Mouse (Mus musculus) G1E (cell line): ENCODE results near the gene Rgs14. TPM values are rescaled to one million over a fixed set of nuclear protein-coding genes. Genes with fewer than 3 reads are reported as not detected.

Experiments used
- ATAC-seq: 2 replicates; pipeline ENCODE4 v1.8.0; 2016; ENCODE audit warnings: mild to moderate bottlenecking; ENCODE audit not compliant: insufficient number of reproducible peaks, poor library complexity, low FRiP score, severe bottlenecking; ENCODE audit errors: extremely low read depth
- DNase-seq: peaks from one replicate; pipeline ENCODE4 v3.0.0; 2012; ENCODE audit warnings: low spot score
- H3K27me3 ChIP-seq: 2 replicates; pipeline ENCODE4 v1.6.1; 2012; ENCODE audit warnings: mild to moderate bottlenecking, low read length, inconsistent platforms; ENCODE audit not compliant: insufficient read depth
- H3K36me3 ChIP-seq: replicated peaks from 2 replicates; pipeline ENCODE3; 2012; ENCODE audit warnings: mild to moderate bottlenecking, inconsistent platforms
- H3K4me1 ChIP-seq: 2 replicates; pipeline ENCODE4 v1.6.1; 2012; ENCODE audit warnings: low read depth, low read length, inconsistent platforms, mixed read lengths; ENCODE audit not compliant: insufficient read depth
- H3K4me3 ChIP-seq: 2 replicates; pipeline ENCODE4 v1.5.1; 2012; ENCODE audit warnings: low read depth, mild to moderate bottlenecking, inconsistent platforms, low read length, moderate library complexity, mixed read lengths
- H3K9me3 ChIP-seq: replicated peaks from 2 replicates; pipeline ENCODE4 v1.6.1; 2012; ENCODE audit warnings: inconsistent platforms
- CTCF ChIP-seq: IDR thresholded peaks from 2 replicates; pipeline ENCODE4 v1.5.1; 2012; ENCODE audit warnings: low read depth, low read length, inconsistent platforms, mixed read lengths
- GATA1 ChIP-seq: IDR thresholded peaks from 2 replicates; pipeline ENCODE4 v1.6.1; 2012; ENCODE audit warnings: borderline replicate concordance, low read length, inconsistent platforms, mixed read lengths
- GATA2 ChIP-seq: IDR thresholded peaks from 2 replicates; pipeline ENCODE4 v1.6.1; 2012; ENCODE audit warnings: low read depth, low read length, inconsistent platforms, borderline replicate concordance
- POLR2AphosphoS5 ChIP-seq: IDR thresholded peaks from 2 replicates; pipeline ENCODE4 v1.6.1; 2012; ENCODE audit warnings: low read depth, low read length, inconsistent platforms; ENCODE audit not compliant: insufficient replicate concordance
- TAL1 ChIP-seq: conservative IDR thresholded peaks from 2 replicates; pipeline ENCODE4 v1.6.1; 2012; ENCODE audit warnings: low read depth, low read length, inconsistent platforms, mixed read lengths
- polyA plus RNA-seq: library from polyadenylated mRNA; stranded (reverse); fragments of >175 nt; gene quantifications from 2 replicates; pipeline ENCODE4 v1.2.3, GENCODE M21; 2012
- total RNA-seq, 2 experiments: library from RNA; stranded (forward) in 1 of 2; stranded (reverse) in 1 of 2; fragments of 200-1000 nt in 1 of 2; fragments of >200 nt in 1 of 2; fragmentation: Nextera tagmentation in 1 of 2; gene quantifications; 2 replicates each; pipeline ENCODE4 v1.2.3; 2014 to 2017

Gene Rgs14
- total and polyA plus RNA-seq, 3 experiments = 2.2 to 10.1 (median 6.6) TPM

- H3K4me1 ChIP-seq = peaks cover 43% of the 10 kb centered on the region
- no peak for TF ChIP-seq GATA1
- no peak for TF ChIP-seq GATA2
- TF ChIP-seq TAL1 = no peak
- TF ChIP-seq POLR2AphosphoS5 = no peak
- TF ChIP-seq CTCF = no peak
- no peak; the same call in 1 of the 2 replicates for ATAC-seq
Observed at GRCm38 (mm10) chr13:55330567-55331400, 38.7 kb upstream of the Rgs14 start.

GRCm38 (mm10) chr13:55332331-55332730, 37.2 kb upstream of the Rgs14 start:
- peaks cover 34% of the 10 kb centered on the region for H3K27me3 ChIP-seq
- TF ChIP-seq POLR2AphosphoS5 = no peak
- no peak for TF ChIP-seq CTCF
- TF ChIP-seq GATA2 = no peak
- TF ChIP-seq GATA1 = no peak
- TF ChIP-seq TAL1 = no peak
- H3K4me1 ChIP-seq = peaks cover 36% of the 10 kb centered on the region
- H3K9me3 ChIP-seq = no peaks in the 10 kb centered on the region
- no peak overlapping the region for H3K4me3 ChIP-seq
- DNase-seq (no peak), ATAC-seq (no peak)
- peaks cover 11% of the 10 kb centered on the region for H3K36me3 ChIP-seq

More at GRCm38 (mm10) chr13:55330567-55331400, 38.7 kb upstream of the Rgs14 start:
- peaks cover 23% of the 10 kb centered on the region for H3K36me3 ChIP-seq
- peak overlapping the region; percentile 78 for H3K4me3 ChIP-seq
- H3K9me3 ChIP-seq = no peaks in the 10 kb centered on the region
- H3K27me3 ChIP-seq = peaks cover 20% of the 10 kb centered on the region
- DNase-seq = no peak

- Histone ChIP-seq H3K36me3 (peaks cover 2% of the 10 kb centered on the region), H3K4me3 (no peak overlapping the region), H3K9me3 (no peaks in the 10 kb centered on the region), H3K27me3 (peaks cover 43% of the 10 kb centered on the region), H3K4me1 (peaks cover 21% of the 10 kb centered on the region)
- ATAC-seq (no peak), DNase-seq (no peak)
- TF ChIP-seq GATA1 = no peak
- TF ChIP-seq TAL1 = no peak
- TF ChIP-seq POLR2AphosphoS5 = no peak
- no peak for TF ChIP-seq CTCF
- no peak for TF ChIP-seq GATA2
Observed at GRCm38 (mm10) chr13:55335701-55336100, 33.8 kb upstream of the Rgs14 start.

GRCm38 (mm10) chr13:55337341-55337975, 32.1 kb upstream of the Rgs14 start:
- peaks cover 1% of the 10 kb centered on the region for H3K36me3 ChIP-seq
- no peaks in the 10 kb centered on the region for H3K9me3 ChIP-seq
- TF ChIP-seq CTCF (no peak), POLR2AphosphoS5 (no peak), TAL1 (no peak), GATA2 (no peak), GATA1 (no peak)
- peaks cover 16% of the 10 kb centered on the region for H3K4me1 ChIP-seq
- ATAC-seq (no peak), DNase-seq (no peak)
- peaks cover 40% of the 10 kb centered on the region for H3K27me3 ChIP-seq
- no peak overlapping the region for H3K4me3 ChIP-seq

DNA sequence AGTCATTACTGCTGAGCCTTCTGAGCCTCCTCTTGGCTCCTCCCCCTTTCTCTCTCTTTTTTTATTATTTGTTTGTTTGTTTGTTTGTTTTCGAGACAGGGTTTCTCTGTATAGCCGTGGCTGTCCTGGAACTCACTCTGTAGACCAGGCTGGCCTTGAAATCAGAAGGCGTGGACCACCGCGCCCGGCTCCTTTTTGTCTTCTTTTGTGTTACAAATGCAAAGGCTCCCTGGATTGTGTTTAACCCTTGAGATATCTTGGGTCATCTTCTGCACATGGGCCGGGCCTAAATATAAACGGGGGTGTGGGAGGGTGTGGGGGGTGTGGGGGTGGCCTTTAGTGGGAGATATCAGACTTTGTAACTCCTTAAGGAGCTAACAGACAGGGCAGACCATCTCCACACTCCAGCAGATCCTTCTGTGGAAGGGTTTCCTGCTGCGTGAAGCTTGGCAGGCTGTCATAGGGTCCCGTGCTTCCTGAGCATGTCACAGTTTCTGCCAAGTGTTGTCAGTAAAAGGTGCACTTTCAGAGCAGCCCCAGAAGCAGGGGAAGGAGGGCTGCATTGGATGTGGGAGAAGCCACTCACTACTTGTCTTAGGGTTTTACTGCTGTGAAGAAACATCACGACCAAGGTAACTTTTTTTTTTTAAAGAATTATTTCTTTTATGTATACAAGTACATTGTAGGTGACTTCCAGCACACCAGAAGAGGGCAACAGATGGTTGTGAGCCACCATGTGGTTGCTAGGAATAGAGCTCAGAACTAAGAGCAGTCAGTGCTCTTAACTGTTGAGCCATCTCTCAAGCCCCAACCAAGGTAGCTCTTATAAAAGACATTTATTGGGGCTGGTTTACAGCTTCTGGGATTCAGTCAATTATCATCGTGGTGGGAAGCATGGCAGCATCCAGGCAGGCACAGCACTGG, 31.1 kb upstream of the Rgs14 start:
- Histone ChIP-seq H3K27me3 (peaks cover 35% of the 10 kb centered on the region), H3K36me3 (peaks cover 10% of the 10 kb centered on the region), H3K9me3 (no peaks in the 10 kb centered on the region), H3K4me1 (peaks cover 16% of the 10 kb centered on the region), H3K4me3 (no peak overlapping the region)
- TF ChIP-seq POLR2AphosphoS5 = no peak
- TF ChIP-seq CTCF = no peak
- TF ChIP-seq GATA2 = no peak
- no peak for TF ChIP-seq GATA1
- ATAC-seq (no peak), DNase-seq (no peak)
